Comparison of ENCODE assay signal across 8 mouse cellular contexts in genomic region chr3:41228536-41228935, GRCm38 (mm10).
DNase-seq lines count a peak whose midpoint lies in the region; ATAC-seq lines count a peak whose summit lies in the region.

No protein-coding gene starts in this region.

- 16% methylated on average over 7 of the region's 7 CpGs for WGBS in intestine, embryonic 15.5 days
- WGBS in midbrain, embryonic 12.5 days = 35% methylated on average over 7 of the region's 7 CpGs
- 21% methylated on average over 7 of the region's 7 CpGs for WGBS in stomach, embryonic 16.5 days

- H3K9ac ChIP-seq in intestine, embryonic 15.5 days = no peak overlapping the region
- H3K9ac ChIP-seq in midbrain, embryonic 12.5 days (replicated peaks) = no peak overlapping the region
- no peak overlapping the region for H3K9ac ChIP-seq in stomach, embryonic 16.5 days (ENCODE audit: low read length)

- no peak overlapping the region for H3K27ac ChIP-seq in intestine, embryonic 15.5 days
- no peak overlapping the region for H3K27ac ChIP-seq in midbrain, embryonic 12.5 days (replicated peaks)
- H3K27ac ChIP-seq in stomach, embryonic 16.5 days (ENCODE audit: low read length) = no peak overlapping the region

- intact Hi-C loops in gastrocnemius, postnatal 36 days (cut with DNase I) = loop anchor here (5.0 to 10.0 kb wide), 2 partner anchors 336 to 364 kb away; no protein-coding TSS in a partner anchor
- intact Hi-C loops in left cerebral cortex, postnatal 10 days (cut with DNase I) = loop anchor here (5.0 kb wide), 1 partner anchor 334 kb away; no protein-coding TSS in a partner anchor

- H3K4me2 ChIP-seq in intestine, embryonic 15.5 days (replicated peaks) = 0 out of 2 replicates have a peak overlapping the region, but pooled peaks have one; percentile 14
- H3K4me2 ChIP-seq in midbrain, embryonic 12.5 days (replicated peaks) = no peak overlapping the region
- H3K4me2 ChIP-seq in stomach, embryonic 16.5 days (ENCODE audit: low read depth, low read length) = no peak overlapping the region

- no peaks in the 10 kb centered on the region for H3K4me1 ChIP-seq in intestine, embryonic 15.5 days (replicated peaks)
- peaks cover 4% of the 10 kb centered on the region; the same call in 1 of the 2 replicates for H3K4me1 ChIP-seq in midbrain, embryonic 12.5 days
- H3K4me1 ChIP-seq in stomach, embryonic 16.5 days (ENCODE audit: control insufficient read depth, insufficient read depth, low read length) = 0 out of 2 replicates have a peak, but pooled peaks cover 7% of the 10 kb centered on the region

- H3K4me3 ChIP-seq in intestine, embryonic 15.5 days (replicated peaks) = no peak overlapping the region
- no peak overlapping the region for H3K4me3 ChIP-seq in midbrain, embryonic 12.5 days
- no peak overlapping the region for H3K4me3 ChIP-seq in stomach, embryonic 16.5 days (replicated peaks; ENCODE audit: low read length)

- peak; percentile 14 to 17 for DNase-seq in spleen, postnatal 36 days (ENCODE audit: low spot score in 2 of 2)
- DNase-seq in spleen, postnatal 14 days (ENCODE audit: low spot score in 2 of 2) = no peak
- DNase-seq in embryo, embryonic 11 days = peak; percentile 72
- DNase-seq in gastrocnemius, postnatal 36 days = peak; percentile 23 to 25
- DNase-seq in left cerebral cortex, postnatal 10 days (ENCODE audit: extremely low spot score in 1 of 2, low spot score in 2 of 2) = peak; percentile 40 to 63

- H3K36me3 ChIP-seq in intestine, embryonic 15.5 days = no peaks in the 10 kb centered on the region
- H3K36me3 ChIP-seq in midbrain, embryonic 12.5 days = no peaks in the 10 kb centered on the region
- H3K36me3 ChIP-seq in stomach, embryonic 16.5 days (ENCODE audit: control insufficient read depth, insufficient read depth, low read length) = no peaks in the 10 kb centered on the region

- no peaks in the 10 kb centered on the region for H3K9me3 ChIP-seq in intestine, embryonic 15.5 days
- no peaks in the 10 kb centered on the region for H3K9me3 ChIP-seq in midbrain, embryonic 12.5 days
- no peaks in the 10 kb centered on the region for H3K9me3 ChIP-seq in stomach, embryonic 16.5 days (replicated peaks; ENCODE audit: control insufficient read depth, low read length)

- H3K27me3 ChIP-seq in intestine, embryonic 15.5 days (replicated peaks) = no peaks in the 10 kb centered on the region
- no peaks in the 10 kb centered on the region for H3K27me3 ChIP-seq in midbrain, embryonic 12.5 days
- H3K27me3 ChIP-seq in stomach, embryonic 16.5 days (ENCODE audit: control insufficient read depth, insufficient read depth, low read length) = no peaks in the 10 kb centered on the region

- peak; percentile 90 for ATAC-seq in intestine, embryonic 15.5 days
- peak; percentile 84; the same call in 1 of the 2 replicates for ATAC-seq in midbrain, embryonic 12.5 days (ENCODE audit: low FRiP score, low read depth)
- ATAC-seq in stomach, embryonic 16.5 days (ENCODE audit: insufficient read depth, low FRiP score) = peak; percentile 72; the same call in 1 of the 2 replicates

Comparison
In these comparisons a context has a peak if more than half of its experiments do, and no peak if none do; other contexts are left out.
1. DNase-seq: peak in spleen, postnatal 36 days (2 of 2), embryo, embryonic 11 days (single experiment), gastrocnemius, postnatal 36 days (2 of 2) and left cerebral cortex, postnatal 10 days (2 of 2); none in spleen, postnatal 14 days (0 of 2).
2. Peak in every context shown above with its lines, with median percentiles within 50 percentile points of each other: ATAC-seq.